Comparison of ENCODE assay signal across 10 mouse cellular contexts in the genomic region with DNA sequence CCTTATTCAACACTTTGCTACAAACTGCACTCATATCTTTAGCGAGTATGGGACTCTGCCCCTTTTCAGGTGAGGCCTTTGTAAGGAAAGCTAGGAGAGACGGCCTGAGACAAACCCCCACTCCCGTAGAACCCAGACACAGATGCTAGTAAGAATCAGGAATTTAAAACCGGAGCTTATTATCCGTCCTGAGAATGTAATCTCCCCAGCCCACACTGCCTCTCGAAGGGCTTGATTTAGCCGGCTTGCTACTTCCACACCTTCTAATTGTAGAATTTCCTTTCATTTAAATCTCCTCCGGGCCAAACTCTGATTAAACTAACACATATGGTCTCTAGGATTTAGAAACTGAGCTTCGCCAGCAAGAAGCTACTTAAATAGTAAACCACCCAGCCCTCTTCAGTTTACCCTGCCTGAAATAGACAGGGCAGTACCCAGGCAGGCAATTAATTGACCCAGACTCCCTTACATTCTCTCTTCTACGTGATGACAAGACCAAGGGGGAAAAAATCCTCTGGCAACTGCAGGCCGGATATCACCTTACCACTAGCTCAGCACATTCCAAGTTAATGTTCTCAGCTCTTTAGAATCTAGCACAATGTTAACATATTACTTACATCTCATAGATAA.
DNase-seq lines count a peak whose midpoint lies in the region; ATAC-seq and TF ChIP-seq lines count a peak whose summit lies in the region.
"Had no signal": no experiment of that assay in that cellular context is flagged by ENCODE, and none has a peak within 500 bp of the region (broad histone marks: within the 10 kb centered on the region; RNA-seq: fewer than 3 reads in every experiment).

No protein-coding gene starts in this region.

- no peaks in the 10 kb centered on the region for H3K9me3 ChIP-seq in heart, embryonic 12.5 days (replicated peaks)
- no peaks in the 10 kb centered on the region for H3K9me3 ChIP-seq in stomach, embryonic 14.5 days (ENCODE audit: control insufficient read depth, low read depth, low read length)
- no peaks in the 10 kb centered on the region for H3K9me3 ChIP-seq in stomach, postnatal 0 days (ENCODE audit: control insufficient read depth, low read length)
- no peaks in the 10 kb centered on the region for H3K9me3 ChIP-seq in limb, embryonic 12.5 days

- no peak for DNase-seq in heart, postnatal 14 days
- DNase-seq in stomach, postnatal 0 days (ENCODE audit: low spot score): no peak
- no peak for DNase-seq in layer of hippocampus, postnatal 36 days
- DNase-seq in MN1 (ENCODE audit: low spot score): no peak
- no peak for DNase-seq in adrenal gland, adult (ENCODE audit: inconsistent age in 2 of 2, low spot score in 1 of 2)

- no peak for TF ChIP-seq EP300 in stomach, postnatal 0 days (optimal IDR thresholded peaks at IDR 0.05)

- H3K27ac ChIP-seq in heart, embryonic 12.5 days (ENCODE audit: poor library complexity, severe bottlenecking): peak overlapping the region; percentile 68
- H3K27ac ChIP-seq in stomach, embryonic 14.5 days (ENCODE audit: low read length): peak overlapping the region; percentile 39; the same call in 1 of the 2 replicates
- H3K27ac ChIP-seq in stomach, postnatal 0 days (replicated peaks): no peak overlapping the region
- no peak overlapping the region for H3K27ac ChIP-seq in limb, embryonic 12.5 days
- H3K27ac ChIP-seq: layer of hippocampus, adult 2 months had no signal

- H3K27me3 ChIP-seq in heart, embryonic 12.5 days (replicated peaks): no peaks in the 10 kb centered on the region
- no peaks in the 10 kb centered on the region for H3K27me3 ChIP-seq in stomach, embryonic 14.5 days (ENCODE audit: control insufficient read depth, insufficient read depth, low read length)
- H3K27me3 ChIP-seq in stomach, postnatal 0 days (ENCODE audit: control insufficient read depth, insufficient read depth, low read length): no peaks in the 10 kb centered on the region
- no peaks in the 10 kb centered on the region for H3K27me3 ChIP-seq in limb, embryonic 12.5 days

- no peaks in the 10 kb centered on the region for H3K36me3 ChIP-seq in heart, embryonic 12.5 days
- no peaks in the 10 kb centered on the region for H3K36me3 ChIP-seq in stomach, embryonic 14.5 days (ENCODE audit: control insufficient read depth, insufficient read depth, low read length)
- H3K36me3 ChIP-seq in stomach, postnatal 0 days (ENCODE audit: control insufficient read depth, insufficient read depth, low read length): no peaks in the 10 kb centered on the region
- no peaks in the 10 kb centered on the region for H3K36me3 ChIP-seq in limb, embryonic 12.5 days

- 19% methylated on average over 11 of the region's 11 CpGs for WGBS in heart, embryonic 12.5 days
- 47% methylated on average over 11 of the region's 11 CpGs for WGBS in stomach, embryonic 14.5 days
- WGBS in stomach, postnatal 0 days: 56% methylated on average over 11 of the region's 11 CpGs
- 37% methylated on average over 11 of the region's 11 CpGs for WGBS in limb, embryonic 12.5 days

- 0 out of 2 replicates have a peak overlapping the region, but pooled peaks have one; percentile 11 for H3K4me3 ChIP-seq in heart, embryonic 12.5 days
- H3K4me3 ChIP-seq in stomach, embryonic 14.5 days (ENCODE audit: low read depth, low read length): no peak overlapping the region
- no peak overlapping the region for H3K4me3 ChIP-seq in stomach, postnatal 0 days (ENCODE audit: low read depth, low read length)
- H3K4me3 ChIP-seq in limb, embryonic 12.5 days (replicated peaks): no peak overlapping the region
- H3K4me3 ChIP-seq: layer of hippocampus, adult 2 months had no signal

- peak; percentile 42; the same call in 1 of the 2 replicates for ATAC-seq in heart, embryonic 12.5 days (ENCODE audit: insufficient number of reproducible peaks, low FRiP score)
- no peak for ATAC-seq in stomach, embryonic 14.5 days (ENCODE audit: insufficient number of reproducible peaks, insufficient read depth, low FRiP score, low read depth)
- no peak for ATAC-seq in stomach, postnatal 0 days (ENCODE audit: low FRiP score, low TSS enrichment)
- ATAC-seq in limb, embryonic 12.5 days (ENCODE audit: insufficient number of reproducible peaks, insufficient read depth, low FRiP score, low TSS enrichment, low read depth): 0 out of 2 replicates have a peak, but pooled peaks have one; percentile 31
- ATAC-seq: lung, postnatal 0 days had no signal

- no peak overlapping the region for H3K9ac ChIP-seq in heart, embryonic 12.5 days
- H3K9ac ChIP-seq in stomach, embryonic 14.5 days (replicated peaks; ENCODE audit: low read depth, low read length): no peak overlapping the region
- H3K9ac ChIP-seq in stomach, postnatal 0 days (ENCODE audit: low read length): no peak overlapping the region
- no peak overlapping the region for H3K9ac ChIP-seq in limb, embryonic 12.5 days (replicated peaks)

- H3K4me2 ChIP-seq in heart, embryonic 12.5 days: peak overlapping the region; percentile 55
- H3K4me2 ChIP-seq in stomach, embryonic 14.5 days (replicated peaks; ENCODE audit: low read depth, low read length): no peak overlapping the region
- no peak overlapping the region for H3K4me2 ChIP-seq in stomach, postnatal 0 days (replicated peaks; ENCODE audit: low read depth)
- no peak overlapping the region for H3K4me2 ChIP-seq in limb, embryonic 12.5 days

- no peak for TF ChIP-seq CTCF in stomach, postnatal 0 days (IDR thresholded peaks at IDR 0.05; ENCODE audit: low read depth)

- intact Hi-C loops in heart, postnatal 14 days (cut with DNase I): no loop called here

- H3K4me1 ChIP-seq in heart, embryonic 12.5 days (replicated peaks): peaks cover 12% of the 10 kb centered on the region; the same call in 1 of the 2 replicates
- no peaks in the 10 kb centered on the region for H3K4me1 ChIP-seq in stomach, embryonic 14.5 days (ENCODE audit: control insufficient read depth, insufficient read depth, low read length)
- H3K4me1 ChIP-seq in stomach, postnatal 0 days (replicated peaks; ENCODE audit: control insufficient read depth, insufficient read depth): no peaks in the 10 kb centered on the region
- H3K4me1 ChIP-seq in limb, embryonic 12.5 days (replicated peaks): peaks cover 8% of the 10 kb centered on the region

Comparison
In these comparisons a context has a peak if more than half of its experiments do, and no peak if none do; other contexts are left out.
1. H3K27ac ChIP-seq: peak in heart, embryonic 12.5 days (single experiment) and stomach, embryonic 14.5 days (single experiment); none in stomach, postnatal 0 days (single experiment) and limb, embryonic 12.5 days (single experiment).
2. ATAC-seq: peak in heart, embryonic 12.5 days (single experiment) and limb, embryonic 12.5 days (single experiment); none in stomach, embryonic 14.5 days (single experiment) and stomach, postnatal 0 days (single experiment).